Mouse (Mus musculus): ENCODE results near the gene Mepce. TPM values are rescaled to one million over a fixed set of nuclear protein-coding genes. Genes with fewer than 3 reads are reported as not detected.

Gene Mepce
- polyA plus RNA-seq, 1 experiment from 2014 or later = 10.4 TPM

DNA sequence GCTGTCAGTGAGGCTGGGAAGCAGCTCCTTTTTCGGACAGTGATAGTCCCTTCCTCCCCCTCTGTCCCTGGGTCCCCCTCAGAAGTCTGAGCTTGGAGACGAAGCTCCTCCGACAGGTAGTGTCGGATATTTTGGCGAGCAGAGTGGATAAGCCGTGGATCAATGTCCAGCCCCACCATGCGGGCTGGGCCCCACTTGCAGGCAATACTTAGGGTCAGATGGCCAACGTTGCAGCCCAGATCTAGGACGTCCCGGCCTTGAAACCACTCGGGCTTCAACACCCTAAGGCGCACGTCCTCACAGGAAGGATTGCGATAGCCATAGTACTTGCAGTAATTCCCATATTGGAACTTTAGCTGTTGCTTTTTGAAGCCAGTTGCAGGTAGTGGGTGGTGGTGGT, 2.9 kb downstream of the Mepce start:
- WGBS = 86% methylated on average over 14 of the region's 14 CpGs
- Histone ChIP-seq H3K4me1 (peaks cover 39% of the 10 kb centered on the region), H3K4me3 (peak overlapping the region; percentile 89), H3K27me3 (ENCODE audit: insufficient read depth, poor library complexity, severe bottlenecking) (peaks cover 4% of the 10 kb centered on the region; the same call in 1 of the 2 replicates), H3K9me3 (no peaks in the 10 kb centered on the region), H3K36me3 (peaks cover 52% of the 10 kb centered on the region), H3K27ac (peak overlapping the region; percentile 98)
- no peak for DNase-seq (ENCODE audit: low spot score)

DNA sequence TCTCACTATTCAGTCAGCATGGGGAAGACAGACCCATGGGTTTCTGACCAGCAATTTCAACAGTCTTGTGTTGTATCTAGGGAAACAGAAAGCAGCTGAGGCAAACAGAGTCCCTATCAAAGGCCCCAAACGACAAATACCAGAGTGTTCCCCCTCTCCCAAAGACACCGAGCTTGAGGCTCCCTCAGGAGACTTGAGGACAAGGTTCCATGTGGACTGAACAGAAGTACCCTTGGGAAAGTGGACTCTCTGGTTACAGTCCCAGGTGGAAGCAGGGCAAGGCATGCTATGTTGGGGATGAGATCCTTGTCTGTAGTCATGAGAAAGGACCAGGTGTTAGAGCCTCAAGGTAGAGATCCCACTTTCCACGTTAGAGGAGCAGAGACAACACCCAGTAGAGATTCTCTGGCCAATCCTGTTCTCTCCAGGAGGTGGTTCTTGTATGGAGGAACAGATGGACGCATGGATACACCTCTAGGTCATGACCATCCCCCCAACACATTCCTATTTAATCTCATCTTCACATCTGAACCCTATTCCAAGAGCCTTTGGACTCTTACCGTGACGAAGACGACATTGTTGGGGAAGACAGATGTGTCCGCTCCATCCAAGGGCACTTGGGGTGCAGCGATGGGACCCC, 3.4 kb downstream of the Mepce start:
- WGBS = 74% methylated on average over 9 of the region's 9 CpGs
- no peak for DNase-seq (ENCODE audit: low spot score)
- peaks cover 41% of the 10 kb centered on the region for H3K4me1 ChIP-seq
- no peaks in the 10 kb centered on the region for H3K9me3 ChIP-seq
- peak overlapping the region; percentile 98; the same call in 1 of the 2 replicates for H3K27ac ChIP-seq
- H3K4me3 ChIP-seq = peak overlapping the region; percentile 89
- peaks cover 52% of the 10 kb centered on the region for H3K36me3 ChIP-seq
- H3K27me3 ChIP-seq (ENCODE audit: insufficient read depth, poor library complexity, severe bottlenecking) = peaks cover 4% of the 10 kb centered on the region; the same call in 1 of the 2 replicates

DNA sequence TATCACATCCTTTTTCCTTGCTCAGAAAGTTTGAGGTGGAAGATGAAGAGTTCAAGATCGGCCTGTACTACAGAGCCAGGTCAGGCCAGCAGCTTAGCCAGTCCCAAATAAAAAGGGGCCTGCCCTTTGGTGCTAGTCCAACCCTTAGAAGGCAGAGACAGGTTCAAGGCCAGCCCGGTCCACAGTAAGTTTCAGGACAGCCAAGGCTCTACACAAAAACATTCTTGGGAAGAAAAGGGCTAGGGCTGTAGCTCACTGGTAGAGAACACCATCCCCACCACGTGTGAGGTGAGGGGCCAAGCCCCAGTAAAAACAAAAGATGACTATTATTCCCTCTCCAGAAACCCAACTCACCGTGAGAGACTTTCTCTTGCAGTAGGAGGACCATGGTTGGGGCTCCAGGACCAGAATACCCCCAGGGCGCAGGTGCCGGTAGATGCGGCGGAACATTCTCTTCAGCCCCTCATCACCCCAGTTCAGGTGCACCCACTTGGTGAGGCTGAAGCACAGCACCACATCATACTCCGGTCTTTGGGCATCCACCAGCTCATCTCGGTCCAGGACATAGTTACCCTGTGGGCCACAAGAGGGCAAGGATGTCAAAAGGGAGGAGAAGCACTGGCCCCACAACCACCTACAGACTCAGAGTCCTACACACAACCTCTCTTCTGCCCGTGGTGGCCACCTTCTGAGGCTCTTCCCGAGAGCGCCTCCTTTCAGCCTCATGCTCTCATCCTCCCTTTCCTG, 4.5 kb downstream of the Mepce start:
- Histone ChIP-seq H3K4me1 (peaks cover 45% of the 10 kb centered on the region), H3K36me3 (peaks cover 52% of the 10 kb centered on the region), H3K27ac (0 out of 2 replicates have a peak overlapping the region, but pooled peaks have one; percentile 24), H3K27me3 (ENCODE audit: insufficient read depth, poor library complexity, severe bottlenecking) (no peaks in the 10 kb centered on the region), H3K9me3 (no peaks in the 10 kb centered on the region), H3K4me3 (peak overlapping the region; percentile 89)
- no peak for DNase-seq (ENCODE audit: low spot score)
- 83% methylated on average over 13 of the region's 13 CpGs for WGBS

DNA sequence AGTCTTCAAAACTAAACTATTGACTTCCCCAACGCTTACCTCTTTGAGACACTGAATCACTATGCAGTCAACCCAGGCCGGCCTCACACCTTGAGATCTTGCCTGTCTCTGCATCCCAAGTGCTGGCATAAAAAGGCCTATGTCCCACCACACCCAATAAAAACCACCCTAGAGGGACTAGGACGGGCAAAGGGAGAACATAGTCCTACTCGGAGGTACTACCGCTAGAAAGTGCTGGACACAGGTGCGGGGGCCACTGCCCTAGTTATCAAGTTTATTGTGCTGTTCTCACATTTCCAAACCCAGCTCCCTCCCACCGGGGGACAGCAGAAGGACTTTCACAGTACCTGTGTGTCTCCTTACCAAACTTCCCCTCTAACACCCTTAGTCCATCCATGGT, 5.8 kb downstream of the Mepce start:
- Histone ChIP-seq H3K4me3 (no peak overlapping the region), H3K9me3 (no peaks in the 10 kb centered on the region), H3K4me1 (peaks cover 47% of the 10 kb centered on the region), H3K27me3 (ENCODE audit: insufficient read depth, poor library complexity, severe bottlenecking) (no peaks in the 10 kb centered on the region), H3K27ac (no peak overlapping the region), H3K36me3 (peaks cover 52% of the 10 kb centered on the region)
- WGBS = 90% methylated on average over 7 of the region's 7 CpGs
- DNase-seq (ENCODE audit: low spot score) = no peak

DNA sequence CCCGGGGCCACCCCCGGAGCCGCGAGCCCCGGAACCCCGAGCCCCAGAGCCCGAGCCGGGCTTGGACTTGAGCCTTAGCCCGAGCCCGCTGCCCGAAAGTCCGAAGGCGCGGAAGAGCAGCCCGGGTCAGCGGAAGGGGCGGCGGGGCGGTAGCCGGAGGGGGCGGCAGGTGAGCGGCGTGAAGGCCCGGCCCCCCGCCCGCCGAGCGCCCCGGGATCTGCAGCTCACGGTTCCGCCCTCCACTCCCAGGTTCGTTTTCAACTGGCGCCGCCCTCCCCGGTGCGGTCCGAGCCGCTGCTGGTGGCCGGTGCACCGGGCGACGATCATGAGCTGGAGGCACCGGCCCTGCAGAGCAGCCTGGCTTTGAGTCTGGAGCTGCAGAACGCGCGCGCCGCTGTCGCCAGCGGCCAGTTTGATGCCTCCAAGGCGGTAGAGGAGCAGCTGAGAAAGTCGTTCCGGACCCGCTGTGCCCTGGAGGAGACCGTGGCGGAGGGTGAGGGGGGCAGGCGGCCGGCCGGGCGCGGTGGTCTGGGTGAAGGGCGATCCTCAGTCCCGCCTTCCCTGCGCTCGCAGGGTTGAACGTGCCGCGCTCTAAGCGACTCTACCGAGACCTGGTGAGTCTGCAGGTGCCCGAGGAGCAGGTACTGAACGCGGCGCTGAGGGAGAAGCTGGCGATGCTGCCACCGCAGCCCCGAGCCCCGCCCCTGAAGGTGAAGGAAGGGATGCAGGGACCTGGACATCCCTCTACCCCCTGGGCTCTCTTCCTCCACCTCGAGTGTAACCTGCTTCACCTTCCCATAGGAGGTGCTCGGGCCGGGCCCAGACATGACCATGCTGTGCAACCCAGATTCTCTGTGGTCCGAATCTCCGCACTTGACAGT, 8.2 kb downstream of the Mepce start:
- WGBS = under 1% methylated on average over 82 of the region's 83 CpGs
- no peak for DNase-seq (ENCODE audit: low spot score)
- Histone ChIP-seq H3K27me3 (ENCODE audit: insufficient read depth, poor library complexity, severe bottlenecking) (no peaks in the 10 kb centered on the region), H3K4me1 (peaks cover 42% of the 10 kb centered on the region), H3K27ac (peak overlapping the region; percentile 93), H3K4me3 (peak overlapping the region; percentile 83), H3K9me3 (no peaks in the 10 kb centered on the region), H3K36me3 (peaks cover 43% of the 10 kb centered on the region)

DNA sequence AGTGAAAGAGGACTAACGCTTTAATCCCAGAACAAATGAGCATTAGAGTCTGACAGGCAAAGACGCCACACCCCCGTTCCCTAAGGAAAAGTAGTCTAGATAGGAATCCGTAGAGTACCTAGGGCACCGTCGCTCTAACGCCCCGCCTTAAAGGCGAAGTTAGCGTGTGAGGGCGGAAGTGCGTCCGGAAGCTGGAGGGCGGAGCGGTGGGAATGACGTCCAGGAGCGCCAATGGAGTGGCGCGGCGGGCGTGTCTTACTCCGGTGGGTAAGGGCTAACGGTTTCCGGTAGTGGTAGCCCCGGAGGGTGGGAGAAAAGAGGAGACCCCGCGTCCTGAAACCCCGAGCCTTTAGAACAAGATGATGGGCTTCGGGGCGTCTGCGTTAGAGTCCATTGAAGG, 8.8 kb downstream of the Mepce start, which contains the start of gene Ppp1r35:
Gene Ppp1r35, plus strand, starts transcription at position 215 of the 400 bp plus-strand sequence.
- Histone ChIP-seq H3K4me3 (peak within 1 kb of the TSS; percentile 83), H3K4me1 (peaks cover 36% of the 10 kb centered on the region), H3K27me3 (ENCODE audit: insufficient read depth, poor library complexity, severe bottlenecking) (no peaks in the 10 kb centered on the region), H3K36me3 (peaks cover 37% of the 10 kb centered on the region), H3K9me3 (no peaks in the 10 kb centered on the region), H3K27ac (peak within 1 kb of the TSS; percentile 93)
- WGBS = under 1% methylated on average over 31 of the region's 31 CpGs
- peak; percentile 98 for DNase-seq (ENCODE audit: low spot score)

DNA sequence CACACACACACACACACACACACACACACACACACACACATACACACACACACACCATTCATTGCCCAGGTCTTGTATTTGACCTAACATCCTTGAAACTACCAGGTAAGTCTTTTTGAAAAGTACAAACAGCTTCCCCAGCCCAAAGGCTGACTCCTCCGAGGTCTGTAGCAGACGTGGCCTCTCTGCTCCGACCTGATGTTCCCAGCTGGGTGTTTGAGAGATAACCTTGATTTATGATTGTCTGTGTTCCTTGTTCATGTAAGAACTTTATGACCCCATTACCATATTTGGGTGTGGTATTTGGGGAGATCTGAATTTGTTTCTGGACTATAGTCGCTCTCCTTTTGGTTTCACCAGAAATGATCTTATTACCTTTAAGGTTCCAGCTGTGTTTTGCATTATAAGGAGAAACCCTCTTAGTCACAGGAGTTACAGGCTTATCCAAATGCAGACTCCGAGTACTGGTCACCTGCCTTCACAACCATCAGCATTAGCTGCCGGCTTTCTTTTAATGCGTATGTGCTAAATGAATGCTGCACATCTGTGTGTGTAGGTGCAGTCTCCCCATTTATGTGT, 10.1 kb downstream of the Mepce start:
- no peak for DNase-seq (ENCODE audit: low spot score)
- Histone ChIP-seq H3K4me1 (peaks cover 27% of the 10 kb centered on the region), H3K27me3 (ENCODE audit: insufficient read depth, poor library complexity, severe bottlenecking) (no peaks in the 10 kb centered on the region), H3K27ac (no peak overlapping the region), H3K36me3 (peaks cover 24% of the 10 kb centered on the region), H3K4me3 (no peak overlapping the region), H3K9me3 (no peaks in the 10 kb centered on the region)
- 83% methylated on average over 7 of the region's 7 CpGs for WGBS

DNA sequence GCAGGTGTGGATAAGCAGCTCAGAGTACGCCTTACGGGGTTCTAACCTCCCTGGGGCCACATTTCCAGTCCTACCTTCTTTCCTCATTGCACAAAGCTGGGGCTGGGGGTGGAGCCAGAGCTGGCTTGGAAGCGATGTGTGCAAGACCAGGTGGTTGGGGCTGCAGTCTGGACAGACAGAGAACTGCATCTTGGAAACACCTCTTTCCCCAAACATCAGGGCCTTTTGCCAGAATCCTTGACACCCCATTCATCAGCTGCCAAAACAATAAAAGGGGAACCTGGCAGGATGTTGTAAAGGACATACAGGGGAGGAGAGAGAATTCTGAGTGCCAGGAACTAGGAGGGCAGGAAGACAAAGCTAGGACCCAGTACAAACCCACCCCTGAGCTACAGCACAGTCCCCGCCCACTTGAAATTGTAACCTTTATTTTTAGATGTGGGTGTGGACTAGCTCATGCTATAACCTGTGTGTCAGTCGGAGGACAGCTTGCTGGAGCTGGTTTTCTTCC, 11.0 kb downstream of the Mepce start:
- Histone ChIP-seq H3K9me3 (no peaks in the 10 kb centered on the region), H3K36me3 (peaks cover 15% of the 10 kb centered on the region), H3K27ac (0 out of 2 replicates have a peak overlapping the region, but pooled peaks have one; percentile 0), H3K27me3 (ENCODE audit: insufficient read depth, poor library complexity, severe bottlenecking) (no peaks in the 10 kb centered on the region), H3K4me3 (no peak overlapping the region), H3K4me1 (peaks cover 22% of the 10 kb centered on the region)
- 48% methylated on average over 5 of the region's 5 CpGs for WGBS
- DNase-seq (ENCODE audit: low spot score) = peak; percentile 74

DNA sequence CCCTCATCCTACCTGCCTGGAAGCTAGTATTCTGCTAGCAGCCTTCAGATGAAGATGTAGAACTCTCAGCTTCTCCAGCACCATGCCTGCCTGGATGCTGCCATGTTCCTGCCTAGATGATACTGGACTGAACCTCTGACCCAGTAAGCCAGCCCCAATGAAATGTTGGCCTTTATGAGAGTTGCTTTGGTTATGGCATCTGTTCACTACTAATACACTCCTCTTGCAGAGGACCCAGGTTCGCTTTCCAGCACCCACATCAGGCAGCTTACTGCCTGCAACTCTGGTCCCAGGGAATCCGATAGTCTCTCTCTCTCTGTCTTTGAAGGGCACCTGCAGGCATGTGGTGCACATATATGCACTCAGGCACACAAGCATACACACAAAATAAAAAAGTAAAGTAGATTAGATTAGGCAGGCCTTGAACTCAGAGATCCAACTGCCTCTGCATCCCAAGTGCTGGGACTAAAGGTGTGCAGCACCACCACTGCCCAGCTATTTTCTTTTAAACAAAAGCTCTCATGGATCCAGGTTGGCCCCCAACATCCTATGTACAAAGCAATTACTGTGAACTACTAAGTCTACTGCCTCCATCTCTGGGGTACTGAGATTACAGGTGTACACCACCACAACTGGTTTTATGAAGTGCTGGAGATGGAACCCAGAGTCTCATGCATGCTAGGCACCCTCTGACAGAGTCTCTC, 11.7 kb downstream of the Mepce start:
- Histone ChIP-seq H3K4me1 (peaks cover 22% of the 10 kb centered on the region), H3K27ac (no peak overlapping the region), H3K4me3 (no peak overlapping the region), H3K9me3 (no peaks in the 10 kb centered on the region), H3K27me3 (ENCODE audit: insufficient read depth, poor library complexity, severe bottlenecking) (no peaks in the 10 kb centered on the region), H3K36me3 (peaks cover 8% of the 10 kb centered on the region)
- DNase-seq (ENCODE audit: low spot score) = peak; percentile 58
- 77% methylated on average over 2 of the region's 2 CpGs for WGBS

DNA sequence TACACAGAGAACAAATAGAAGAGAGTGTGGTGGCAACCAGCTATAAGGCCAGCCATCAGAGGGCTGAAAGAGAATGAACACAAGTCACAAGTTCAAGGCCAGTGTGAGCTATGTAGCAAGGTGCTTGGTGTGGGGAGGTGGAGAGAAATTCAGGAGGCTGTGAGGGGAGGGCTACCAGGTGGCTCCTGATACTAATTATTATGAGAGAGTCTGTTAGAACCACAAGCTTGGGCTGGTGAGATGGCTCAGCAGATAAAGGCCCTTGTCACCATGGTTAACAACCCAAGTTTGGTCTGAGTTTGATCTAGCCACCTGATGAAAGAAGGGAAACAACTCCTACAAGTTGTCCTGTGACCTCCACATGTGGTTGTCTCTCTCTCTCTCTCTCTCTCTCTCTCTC, 14.7 kb downstream of the Mepce start:
- Histone ChIP-seq H3K9me3 (no peaks in the 10 kb centered on the region), H3K27ac (no peak overlapping the region), H3K36me3 (no peaks in the 10 kb centered on the region), H3K27me3 (ENCODE audit: insufficient read depth, poor library complexity, severe bottlenecking) (no peaks in the 10 kb centered on the region), H3K4me3 (no peak overlapping the region), H3K4me1 (peaks cover 9% of the 10 kb centered on the region; the same call in 1 of the 2 replicates)
- DNase-seq (ENCODE audit: low spot score) = no peak

DNA sequence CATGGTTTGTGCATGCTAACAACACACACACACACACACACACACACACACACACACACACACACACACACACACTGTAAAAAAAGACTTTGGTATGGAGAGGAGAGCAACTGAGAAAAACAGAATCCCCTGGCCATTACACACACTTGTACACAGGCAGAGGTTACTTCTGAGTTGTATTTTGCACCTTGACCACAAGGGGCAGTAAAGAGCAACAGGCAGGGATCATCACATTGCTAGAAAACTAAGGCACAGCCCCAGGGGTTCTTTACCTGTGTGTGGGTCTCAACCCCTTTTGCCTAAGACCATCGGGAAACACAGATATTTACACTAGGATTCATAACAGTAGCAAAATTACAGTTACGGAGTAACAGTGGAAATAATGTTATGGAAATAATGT, 16.7 kb downstream of the Mepce start:
- DNase-seq (ENCODE audit: low spot score) = no peak
- Histone ChIP-seq H3K27me3 (ENCODE audit: insufficient read depth, poor library complexity, severe bottlenecking) (no peaks in the 10 kb centered on the region), H3K9me3 (no peaks in the 10 kb centered on the region), H3K36me3 (0 out of 2 replicates have a peak, but pooled peaks cover 3% of the 10 kb centered on the region), H3K27ac (no peak overlapping the region), H3K4me3 (no peak overlapping the region), H3K4me1 (0 out of 2 replicates have a peak, but pooled peaks cover 4% of the 10 kb centered on the region)
- WGBS = 47% methylated on average over 2 of the region's 2 CpGs

DNA sequence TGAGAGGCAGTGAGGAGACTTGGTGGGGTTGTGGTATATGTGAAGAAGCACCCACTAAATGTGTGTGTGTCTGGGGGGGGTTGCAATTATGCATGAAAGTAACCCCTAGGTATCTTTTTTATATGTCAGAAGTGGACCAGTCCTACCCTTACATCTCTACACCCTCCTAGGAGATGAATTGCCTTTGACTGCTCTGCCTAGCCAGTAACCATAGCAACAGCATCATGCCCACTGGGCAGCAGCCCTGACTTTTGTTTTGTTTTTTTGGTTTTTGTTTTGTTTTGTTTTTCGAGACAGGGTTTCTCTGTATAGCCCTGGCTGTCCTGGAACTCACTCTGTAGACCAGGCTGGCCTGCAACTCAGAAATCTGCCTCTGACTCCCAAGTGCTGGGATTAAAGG, 19.0 kb downstream of the Mepce start:
- H3K27me3 ChIP-seq (ENCODE audit: insufficient read depth, poor library complexity, severe bottlenecking) = no peaks in the 10 kb centered on the region
- 67% methylated on average over 1 of the region's 1 CpGs for WGBS
- H3K27ac ChIP-seq = no peak overlapping the region
- H3K4me1 ChIP-seq = 0 out of 2 replicates have a peak, but pooled peaks cover 4% of the 10 kb centered on the region
- no peak overlapping the region for H3K4me3 ChIP-seq
- DNase-seq (ENCODE audit: low spot score) = no peak
- H3K9me3 ChIP-seq = no peaks in the 10 kb centered on the region
- 0 out of 2 replicates have a peak, but pooled peaks cover 3% of the 10 kb centered on the region for H3K36me3 ChIP-seq

All from heart, embryonic 10.5 days (tissue).